Mouse (Mus musculus): ENCODE measurements around the gene Mkks.

Mkks gene

DNA sequence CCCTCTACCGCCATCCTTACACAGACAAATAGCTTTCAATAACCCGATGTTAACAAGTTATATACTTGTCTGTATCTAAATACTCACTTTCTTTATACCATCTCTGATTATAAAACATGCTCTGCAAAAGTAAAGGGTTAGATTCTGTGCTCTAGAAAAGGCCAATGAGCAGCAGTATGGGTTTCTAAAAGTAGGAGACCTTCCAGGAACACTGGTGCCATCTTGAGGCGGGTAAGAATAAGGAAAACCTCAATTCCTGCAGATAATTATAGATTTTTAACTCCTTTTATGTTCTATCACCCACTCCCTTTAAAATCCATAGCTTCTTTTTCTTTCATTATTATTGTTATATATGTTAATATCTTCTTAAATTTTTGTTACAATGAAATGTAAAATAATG, 55.3 kb downstream of the Mkks start:
- no peak for DNase-seq (ENCODE audit: inconsistent age in 2 of 2, low spot score in 1 of 2)

DNA sequence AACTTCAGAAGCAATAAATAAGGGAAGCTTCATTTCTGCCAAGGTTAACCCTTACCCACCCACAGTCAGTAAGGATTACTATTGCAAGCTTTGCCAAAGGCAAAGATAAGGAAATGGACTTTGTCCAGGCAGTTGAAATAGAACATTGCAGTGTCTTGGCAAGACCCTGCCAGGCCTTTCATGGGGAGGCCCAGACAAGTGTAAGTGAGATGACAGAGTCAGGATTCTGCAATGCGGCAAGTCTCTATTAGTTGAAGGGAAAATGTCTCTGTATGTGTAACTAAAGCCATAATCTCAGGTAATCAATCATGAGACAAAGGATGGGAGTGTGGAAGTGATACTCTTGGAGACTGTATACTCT, 56.5 kb downstream of the Mkks start:
- DNase-seq (ENCODE audit: inconsistent age in 2 of 2, low spot score in 1 of 2): peak in 1 of 2 experiments; percentile 31

DNA sequence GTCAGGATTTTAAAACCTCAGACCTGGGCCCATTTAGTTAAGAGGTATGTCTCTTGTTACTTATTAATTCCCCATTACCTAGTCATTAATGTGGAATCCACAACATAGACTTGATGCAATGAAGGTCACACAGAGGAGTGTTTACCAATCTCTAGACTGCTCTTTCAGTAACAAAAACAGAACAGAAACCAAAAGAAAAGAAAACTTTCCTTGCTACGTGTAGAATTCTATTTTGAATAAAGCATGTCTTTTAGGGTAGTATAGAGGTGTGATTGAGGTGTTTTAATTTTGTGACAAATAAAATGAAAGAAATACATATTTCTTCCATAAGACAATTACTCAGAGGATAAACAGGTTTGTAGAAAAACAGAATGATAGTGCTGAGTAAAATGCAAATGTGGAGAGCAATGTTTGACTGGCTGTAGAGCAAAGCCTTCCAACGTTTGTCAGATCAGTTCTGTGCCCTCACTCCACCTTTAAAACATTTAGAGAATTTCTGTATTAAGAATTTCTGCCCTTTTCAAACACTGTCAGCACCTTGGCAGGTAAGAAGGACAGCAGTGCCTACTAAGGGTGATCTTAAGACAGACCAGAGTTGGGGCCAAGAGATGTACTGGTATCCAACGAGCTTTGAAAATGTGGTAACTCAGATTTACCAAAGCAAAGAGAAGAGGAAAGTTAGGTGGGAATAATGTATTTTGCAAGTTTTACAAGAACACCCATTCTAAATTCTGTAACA, 57.0 kb downstream of the Mkks start:
- DNase-seq (ENCODE audit: inconsistent age in 2 of 2, low spot score in 1 of 2): no peak

DNA sequence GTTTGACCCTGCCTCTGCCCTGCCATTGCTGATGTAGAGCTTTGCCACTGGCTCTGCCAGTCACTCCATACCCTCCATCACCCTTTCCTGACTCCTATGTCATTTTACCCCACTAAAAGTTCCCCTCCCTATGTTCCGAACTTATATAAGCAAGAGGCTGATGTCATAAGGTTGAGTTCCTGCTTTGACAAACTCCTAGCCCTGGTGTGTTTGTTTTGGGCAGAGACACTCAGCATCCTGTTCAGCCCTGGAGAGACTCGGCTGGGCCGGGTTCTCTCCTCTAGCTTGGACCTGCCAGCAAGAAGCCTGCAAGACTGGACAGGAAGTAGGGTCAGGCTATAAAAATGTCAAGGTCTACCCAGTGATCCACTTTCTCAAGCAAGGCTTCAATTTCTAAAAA, 58.3 kb downstream of the Mkks start:
- peak; percentile 25 to 64 for DNase-seq (ENCODE audit: inconsistent age in 2 of 2, low spot score in 1 of 2)

DNA sequence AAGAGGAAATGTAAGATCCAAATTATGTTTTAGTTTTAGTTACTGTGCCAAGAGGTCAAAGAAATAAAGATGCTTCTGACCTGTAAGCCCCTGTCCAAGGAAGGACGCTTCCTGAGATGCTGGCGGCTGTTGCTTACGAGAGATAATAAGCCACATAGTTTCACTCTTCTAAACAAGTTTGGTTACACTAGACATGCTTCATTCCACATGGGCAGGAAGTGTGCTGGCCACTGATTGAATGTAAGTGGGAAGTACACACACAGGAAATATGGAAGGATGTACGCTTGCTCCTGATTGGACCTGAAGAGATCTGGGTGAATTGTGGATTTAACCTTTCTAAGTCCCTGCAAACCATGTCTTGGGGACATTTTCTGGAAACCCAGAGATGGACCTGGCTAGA, 63.6 kb downstream of the Mkks start:
- no peak for DNase-seq (ENCODE audit: inconsistent age in 2 of 2, low spot score in 1 of 2)
